Mouse (Mus musculus) ES-Bruce4 (cell line): ENCODE measurements around the gene Glis3. TPM values are rescaled to one million over a fixed set of nuclear protein-coding genes. Genes with fewer than 3 reads are reported as not detected.

Source experiments
- H3K27ac ChIP-seq: 2 replicates; pipeline ENCODE4 v1.5.1; 2012; ENCODE audit warnings: low read length, inconsistent platforms; ENCODE audit not compliant: insufficient read depth
- H3K27me3 ChIP-seq: 2 replicates; pipeline ENCODE4 v1.6.1; 2012; ENCODE audit warnings: mild to moderate bottlenecking, low read length, inconsistent platforms; ENCODE audit not compliant: control insufficient read depth, poor library complexity, insufficient read depth, severe bottlenecking
- H3K36me3 ChIP-seq: 2 replicates; pipeline ENCODE4 v1.6.1; 2012; ENCODE audit warnings: inconsistent platforms, mild to moderate bottlenecking, low read length, moderate library complexity; ENCODE audit not compliant: control insufficient read depth, poor library complexity, insufficient read depth, severe bottlenecking
- H3K4me1 ChIP-seq: one replicate; pipeline ENCODE4 v1.8.1; 2011; ENCODE audit warnings: low read length; ENCODE audit not compliant: control insufficient read depth, insufficient read depth
- H3K4me3 ChIP-seq: 2 replicates; pipeline ENCODE4 v1.5.1; 2011; ENCODE audit warnings: low read depth, mild to moderate bottlenecking, low read length
- H3K9ac ChIP-seq: 2 replicates; pipeline ENCODE4 v1.6.1; 2012; ENCODE audit warnings: low read depth, mild to moderate bottlenecking, inconsistent platforms; ENCODE audit not compliant: poor library complexity, severe bottlenecking
- H3K9me3 ChIP-seq: replicated peaks from 2 replicates; pipeline ENCODE4 v1.6.1; 2012; ENCODE audit warnings: mild to moderate bottlenecking, low read length, inconsistent platforms; ENCODE audit not compliant: control insufficient read depth, poor library complexity, insufficient read depth, severe bottlenecking
- CTCF ChIP-seq: IDR thresholded peaks from one replicate; pipeline ENCODE4 v1.8.1; 2011; ENCODE audit warnings: low read depth, low read length
- EP300 ChIP-seq: IDR thresholded peaks from 2 replicates; pipeline ENCODE4 v1.6.1; 2011; ENCODE audit warnings: low read depth, low read length; ENCODE audit not compliant: insufficient read depth
- POLR2A ChIP-seq: IDR thresholded peaks from one replicate; pipeline ENCODE4 v1.8.1; 2011; ENCODE audit warnings: low read length; ENCODE audit not compliant: insufficient read depth
- polyA plus RNA-seq: library from polyadenylated mRNA; stranded (reverse); fragments of >200 nt; gene quantifications from 2 replicates; pipeline ENCODE4 v1.2.4, GENCODE M21; 2011; ENCODE audit warnings: low read depth; ENCODE audit not compliant: missing spikeins, insufficient read depth, insufficient read length

Gene Glis3
- polyA plus RNA-seq, 1 experiment, result 5.5 TPM

- Histone ChIP-seq H3K4me1 (no peaks in the 10 kb centered on the region), H3K4me3 (no peak overlapping the region), H3K36me3 (no peaks in the 10 kb centered on the region), H3K9me3 (no peaks in the 10 kb centered on the region), H3K27ac (no peak overlapping the region), H3K27me3 (no peaks in the 10 kb centered on the region), H3K9ac (no peak overlapping the region)
- TF ChIP-seq EP300 (no peak), POLR2A (no peak), CTCF (no peak)
Measured at GRCm38 (mm10) chr19:28522289-28522688, 157.6 kb downstream of the Glis3 start.

- Histone ChIP-seq H3K27me3 (no peaks in the 10 kb centered on the region), H3K27ac (no peak overlapping the region), H3K4me1 (no peaks in the 10 kb centered on the region), H3K4me3 (no peak overlapping the region), H3K9ac (no peak overlapping the region), H3K36me3 (no peaks in the 10 kb centered on the region), H3K9me3 (no peaks in the 10 kb centered on the region)
- TF ChIP-seq EP300 (no peak), POLR2A (no peak), CTCF (no peak)
Measured at GRCm38 (mm10) chr19:28520761-28521181, 159.1 kb downstream of the Glis3 start.

GRCm38 (mm10) chr19:28520128-28520745, 159.6 kb downstream of the Glis3 start:
- Histone ChIP-seq H3K9ac (no peak overlapping the region), H3K27me3 (no peaks in the 10 kb centered on the region), H3K27ac (no peak overlapping the region), H3K4me3 (no peak overlapping the region), H3K4me1 (no peaks in the 10 kb centered on the region), H3K36me3 (no peaks in the 10 kb centered on the region), H3K9me3 (no peaks in the 10 kb centered on the region)
- no peak for TF ChIP-seq POLR2A
- TF ChIP-seq EP300, result no peak
- TF ChIP-seq CTCF, result no peak

- no peak for TF ChIP-seq EP300
- Histone ChIP-seq H3K36me3 (no peaks in the 10 kb centered on the region), H3K9ac (no peak overlapping the region), H3K27ac (no peak overlapping the region), H3K9me3 (no peaks in the 10 kb centered on the region), H3K4me3 (no peak overlapping the region), H3K27me3 (no peaks in the 10 kb centered on the region), H3K4me1 (no peaks in the 10 kb centered on the region)
Measured at GRCm38 (mm10) chr19:28519296-28519695, 160.6 kb downstream of the Glis3 start.

- no peak overlapping the region for H3K27ac ChIP-seq
- H3K9ac ChIP-seq, result no peak overlapping the region
- no peaks in the 10 kb centered on the region for H3K27me3 ChIP-seq
- no peaks in the 10 kb centered on the region for H3K4me1 ChIP-seq
- H3K4me3 ChIP-seq, result no peak overlapping the region
- no peaks in the 10 kb centered on the region for H3K9me3 ChIP-seq
- H3K36me3 ChIP-seq, result no peaks in the 10 kb centered on the region
- no peak for TF ChIP-seq CTCF
- no peak for TF ChIP-seq POLR2A
- TF ChIP-seq EP300, result no peak
Measured at GRCm38 (mm10) chr19:28518846-28519245, 161.0 kb downstream of the Glis3 start.

- no peaks in the 10 kb centered on the region for H3K9me3 ChIP-seq
Measured at GRCm38 (mm10) chr19:28518266-28518665, 161.6 kb downstream of the Glis3 start.

More at GRCm38 (mm10) chr19:28518266-28518665, 161.6 kb downstream of the Glis3 start:
- Histone ChIP-seq H3K9ac (no peak overlapping the region), H3K27ac (no peak overlapping the region), H3K36me3 (no peaks in the 10 kb centered on the region), H3K4me3 (no peak overlapping the region), H3K4me1 (no peaks in the 10 kb centered on the region), H3K27me3 (no peaks in the 10 kb centered on the region)
- TF ChIP-seq POLR2A (no peak), EP300 (no peak), CTCF (no peak)
